30 mouse cellular contexts compared by ENCODE assay signal in genomic region chr15:30714823-30715222, GRCm38 (mm10).
"Had no signal": no experiment of that assay in that cellular context is flagged by ENCODE, and none has a peak within 500 bp of the region (broad histone marks: within the 10 kb centered on the region; RNA-seq: fewer than 3 reads in every experiment).

No protein-coding gene starts in this region.

- H3K4me3 ChIP-seq: limb, embryonic 10.5 days; limb, embryonic 12.5 days; limb, embryonic 13.5 days; limb, embryonic 15.5 days; liver, embryonic 12.5 days; liver, embryonic 13.5 days; liver, embryonic 15.5 days; lung, embryonic 15.5 days; megakaryocyte, embryonic 14.5 days; midbrain, embryonic 10.5 days; midbrain, embryonic 12.5 days; midbrain, embryonic 13.5 days; midbrain, embryonic 15.5 days; myocyte; neural tube, embryonic 12.5 days had no signal

- H3K9me3 ChIP-seq: limb, embryonic 10.5 days; limb, embryonic 12.5 days; limb, embryonic 13.5 days; limb, embryonic 15.5 days; liver, embryonic 12.5 days; liver, embryonic 13.5 days; liver, embryonic 15.5 days; lung, embryonic 15.5 days; midbrain, embryonic 10.5 days; midbrain, embryonic 12.5 days; midbrain, embryonic 13.5 days; midbrain, embryonic 15.5 days; neural tube, embryonic 12.5 days had no signal

- DNase-seq: left cerebral cortex, postnatal 4 days; liver; liver, embryonic 13.5 days; liver, postnatal 0 days; lung, adult 18-20 months; lung, adult 2 months; lung, embryonic 14.5 days; lung, postnatal 10 days; lung, postnatal 14 days; lung, postnatal 36 days; lung, postnatal 4 days; midbrain, embryonic 14.5 days had no signal

- H3K27me3 ChIP-seq: limb, embryonic 12.5 days; limb, embryonic 13.5 days; limb, embryonic 15.5 days; liver, embryonic 12.5 days; liver, embryonic 13.5 days; liver, embryonic 15.5 days; lung, embryonic 15.5 days; megakaryocyte, embryonic 14.5 days; midbrain, embryonic 12.5 days; midbrain, embryonic 13.5 days; midbrain, embryonic 15.5 days; neural tube, embryonic 12.5 days had no signal

- H3K9ac ChIP-seq: limb, embryonic 12.5 days; limb, embryonic 13.5 days; limb, embryonic 15.5 days; liver, embryonic 12.5 days; liver, embryonic 13.5 days; liver, embryonic 14.5 days; liver, embryonic 15.5 days; liver, postnatal 0 days; lung, embryonic 14.5 days; lung, embryonic 15.5 days; midbrain, embryonic 12.5 days; midbrain, embryonic 13.5 days; midbrain, embryonic 15.5 days; neural tube, embryonic 12.5 days had no signal

- H3K27ac ChIP-seq: limb, embryonic 10.5 days; limb, embryonic 12.5 days; limb, embryonic 13.5 days; limb, embryonic 15.5 days; liver, embryonic 12.5 days; liver, embryonic 13.5 days; liver, embryonic 14.5 days; liver, embryonic 15.5 days; lung, embryonic 15.5 days; macrophage; midbrain, embryonic 10.5 days; midbrain, embryonic 12.5 days; midbrain, embryonic 13.5 days; midbrain, embryonic 15.5 days; neural tube, embryonic 12.5 days had no signal

- H3K4me2 ChIP-seq: limb, embryonic 12.5 days; limb, embryonic 13.5 days; limb, embryonic 15.5 days; liver, embryonic 11.5 days; liver, embryonic 12.5 days; liver, embryonic 13.5 days; liver, embryonic 15.5 days; lung, embryonic 14.5 days; lung, embryonic 15.5 days; midbrain, embryonic 11.5 days; midbrain, embryonic 12.5 days; midbrain, embryonic 13.5 days; midbrain, embryonic 15.5 days; neural tube, embryonic 12.5 days had no signal

- H3K36me3 ChIP-seq: limb, embryonic 10.5 days; limb, embryonic 12.5 days; limb, embryonic 13.5 days; limb, embryonic 15.5 days; liver, embryonic 12.5 days; liver, embryonic 13.5 days; liver, embryonic 15.5 days; lung, embryonic 15.5 days; midbrain, embryonic 10.5 days; midbrain, embryonic 12.5 days; midbrain, embryonic 13.5 days; midbrain, embryonic 15.5 days; neural tube, embryonic 12.5 days had no signal

- H3K4me1 ChIP-seq: limb, embryonic 10.5 days; limb, embryonic 12.5 days; limb, embryonic 13.5 days; limb, embryonic 15.5 days; liver, embryonic 12.5 days; liver, embryonic 13.5 days; liver, embryonic 15.5 days; lung, embryonic 15.5 days; megakaryocyte, embryonic 14.5 days; midbrain, embryonic 10.5 days; midbrain, embryonic 12.5 days; midbrain, embryonic 15.5 days; neural tube, embryonic 12.5 days had no signal
